Mouse (Mus musculus) layer of hippocampus, postnatal 10 days (tissue): ENCODE results near the gene Gbp5. TPM values are rescaled to one million over a fixed set of nuclear protein-coding genes. Genes with fewer than 3 reads are reported as not detected.
"Not testable (repeated sequence)": the region's sequence is repeated elsewhere in the genome, so short reads cannot be mapped to it uniquely, and the experiment has no call there.

Source experiments
- DNase-seq, 2 experiments: peaks; one replicate each; pipeline ENCODE4 v3.0.0; 2021; ENCODE audit warnings: low spot score in 2 of 2
- total RNA-seq, 2 experiments: library from RNA; stranded (reverse); gene quantifications; 2 replicates each; pipeline ENCODE4 v1.2.3; 2021

The Gbp5 gene
- total RNA-seq, 2 experiments from 2014 or later, result 1.7 to 1.9 TPM

GRCm38 (mm10) chr3:142541391-142541790 lies 47.6 kb downstream of the Gbp5 start:
- no peak for DNase-seq

GRCm38 (mm10) chr3:142542776-142543175 lies 49.0 kb downstream of the Gbp5 start:
- DNase-seq, result not testable (repeated sequence)

- DNase-seq, result no peak
These were observed 52.9 kb downstream of the Gbp5 start for GRCm38 (mm10) chr3:142546690-142547089.

DNA sequence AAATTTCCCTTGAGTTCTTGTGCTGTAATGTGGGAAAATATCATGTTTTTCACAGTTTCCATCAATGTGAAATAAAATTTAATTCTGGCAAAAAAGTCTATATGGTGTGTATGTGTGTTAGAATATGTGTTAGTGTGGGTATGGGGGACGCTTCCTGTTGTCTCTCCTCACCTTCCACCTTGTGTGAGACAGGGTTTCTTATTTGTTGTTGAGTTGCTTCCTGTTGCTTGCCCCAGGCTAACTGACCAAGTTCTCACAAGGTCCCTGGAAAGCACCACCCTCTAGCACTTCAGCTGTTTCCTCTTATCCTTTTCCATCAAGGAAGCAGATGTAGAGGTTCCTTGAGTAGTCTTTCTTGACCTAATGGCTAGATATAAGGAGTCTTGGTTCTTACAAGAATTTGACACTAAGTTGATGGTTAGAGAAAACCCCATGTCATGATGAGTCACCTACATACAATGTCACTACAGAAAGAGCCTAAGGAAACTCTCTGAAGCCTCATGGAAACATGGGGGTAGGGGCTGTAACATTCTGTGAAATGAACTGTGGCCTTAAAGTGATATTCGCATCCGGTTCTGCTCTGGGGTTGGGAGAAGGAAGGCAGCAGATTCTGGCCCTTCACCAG lies 56.4 kb downstream of the Gbp5 start:
- no peak for DNase-seq

DNA sequence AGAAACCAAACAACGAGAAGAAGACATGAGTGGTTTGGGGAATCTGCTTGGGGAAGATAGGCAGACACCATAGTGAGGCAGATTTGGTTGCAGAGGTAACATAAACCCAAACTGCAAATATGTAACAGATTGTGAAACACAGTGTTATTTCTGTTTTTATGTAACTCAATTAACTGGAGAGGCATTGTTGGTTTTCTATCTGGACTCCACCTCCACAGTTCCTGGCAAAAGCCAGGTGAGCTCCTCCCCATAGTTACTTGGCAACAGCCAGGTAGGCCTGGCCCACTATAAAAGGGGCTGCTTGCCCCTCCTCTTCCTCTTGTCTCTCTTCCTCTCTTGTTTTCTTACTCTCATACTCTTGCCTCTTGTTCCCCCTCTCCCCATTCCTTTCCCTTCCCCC lies 60.8 kb downstream of the Gbp5 start:
- no peak for DNase-seq

- no peak for DNase-seq
These were observed 61.8 kb downstream of the Gbp5 start for GRCm38 (mm10) chr3:142555623-142556022.

GRCm38 (mm10) chr3:142559632-142560228 lies 66.0 kb downstream of the Gbp5 start, which contains the start of gene Gbp3:
TSS of gene Gbp3 (plus strand) at chr3:142560026.
- DNase-seq, result peak in 1 of 2 experiments; percentile 13

- peak; percentile 80 to 87 for DNase-seq
These were observed 66.6 kb downstream of the Gbp5 start for GRCm38 (mm10) chr3:142560296-142560948.

DNA sequence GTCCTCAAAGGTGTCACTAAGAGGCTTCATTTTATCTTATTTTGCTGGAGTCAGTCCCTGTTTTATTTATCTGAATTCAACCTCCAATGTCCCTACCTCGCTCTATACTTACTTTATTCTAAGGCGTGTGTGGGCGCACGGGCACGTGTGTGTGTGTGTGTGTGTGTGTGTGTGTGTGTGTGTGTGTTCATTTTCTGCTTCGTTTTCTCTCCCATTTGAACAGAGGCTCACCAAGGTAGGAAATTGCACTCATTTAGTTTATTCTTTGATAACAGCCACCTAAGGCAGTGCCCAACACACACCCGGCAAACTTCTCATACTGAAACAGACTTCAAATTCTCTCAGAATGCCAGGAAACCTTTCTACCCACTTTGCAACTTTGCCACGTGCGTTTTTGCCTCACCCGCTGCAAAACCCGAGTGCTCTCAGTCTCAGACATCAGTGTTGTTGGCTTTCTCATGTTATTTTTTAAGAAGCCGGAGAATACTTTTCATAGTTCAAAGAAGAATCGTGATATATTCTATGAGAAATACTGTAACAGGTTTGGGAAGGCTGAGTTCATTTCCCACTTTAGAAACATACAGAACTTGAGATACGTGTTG lies 67.4 kb downstream of the Gbp5 start:
- no peak for DNase-seq

GRCm38 (mm10) chr3:142561666-142562065 lies 67.9 kb downstream of the Gbp5 start:
- no peak for DNase-seq

DNA sequence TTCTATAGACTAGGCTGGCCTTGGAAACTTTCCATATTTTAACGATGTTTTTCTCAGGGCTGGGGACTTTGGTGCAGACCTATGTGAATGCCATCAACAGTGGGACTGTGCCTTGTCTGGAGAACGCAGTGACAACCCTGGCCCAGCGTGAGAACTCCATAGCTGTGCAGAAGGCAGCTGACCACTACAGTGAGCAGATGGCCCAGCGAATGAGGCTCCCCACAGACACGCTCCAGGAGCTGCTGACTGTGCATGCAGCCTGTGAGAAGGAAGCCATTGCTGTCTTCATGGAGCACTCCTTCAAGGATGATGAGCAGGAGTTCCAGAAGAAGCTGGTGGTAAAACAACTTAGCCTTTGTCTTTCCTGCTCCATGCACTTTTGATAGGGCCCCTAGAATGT lies 73.7 kb downstream of the Gbp5 start:
- DNase-seq, result not testable (repeated sequence)

DNA sequence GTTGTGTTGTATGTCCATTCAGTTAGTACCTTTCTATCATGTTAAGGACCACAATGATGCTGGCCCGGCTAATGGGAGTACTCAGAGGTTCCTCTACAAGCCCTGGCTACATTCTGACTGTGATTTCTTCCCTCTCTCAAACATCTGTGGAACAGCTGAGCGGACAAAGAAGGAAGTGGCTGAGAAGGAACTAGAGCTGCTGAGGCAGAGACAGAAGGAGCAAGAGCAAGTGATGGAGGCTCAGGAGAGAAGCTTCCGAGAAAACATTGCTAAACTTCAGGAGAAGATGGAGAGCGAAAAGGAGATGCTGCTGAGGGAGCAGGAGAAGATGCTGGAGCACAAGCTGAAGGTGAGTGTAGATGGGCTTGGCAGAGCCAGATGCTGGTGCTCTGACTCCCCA lies 77.0 kb downstream of the Gbp5 start:
- no peak for DNase-seq

Other genes with a start within 250 kb of the Gbp5 start
- gene Pdlim5, start 98.3 kb upstream of the Gbp5 start, total RNA-seq, result 10 to 100 TPM; 26.3 to 27.6 TPM
- 1 to 10 TPM; 3.3 to 3.6 TPM for gene Gbp7, start 36.4 kb downstream of the Gbp5 start, total RNA-seq
- gene Gbp3, start 66.0 kb downstream of the Gbp5 start, total RNA-seq, result 1 to 10 TPM; 2.9 to 4.4 TPM
- not detected for gene Gbp2b, start 100.9 kb downstream of the Gbp5 start, total RNA-seq
- 1 to 10 TPM; 1.1 to 1.3 TPM for gene Gbp2, start 126.6 kb downstream of the Gbp5 start, total RNA-seq
- gene Kyat3, start 207.1 kb downstream of the Gbp5 start, total RNA-seq, result 1 to 10 TPM; 3.9 to 4.8 TPM